Mouse (Mus musculus) limb, embryonic 14.5 days (tissue): ENCODE data around the gene Tsc22d2. TPM values are rescaled to one million over a fixed set of nuclear protein-coding genes. Genes with fewer than 3 reads are reported as not detected.
A peak's percentile ranks its signal among the peaks of the same experiment; 100 is the strongest.

Experiments used
- ATAC-seq: fragments of 200-750 bp; cut with Nextera tagmentation; 2 replicates; pipeline ENCODE4 v1.8.0; 2017; ENCODE audit warnings: low read depth, moderate number of reproducible peaks, moderate TSS enrichment; ENCODE audit not compliant: low FRiP score
- DNase-seq: peaks from one replicate; pipeline ENCODE4 v3.0.0-alpha.2; 2015; ENCODE audit warnings: low spot score
- H3K27ac ChIP-seq: fragments of 300-500 bp; sonication (generic); replicated peaks from 2 replicates; pipeline ENCODE4 v1.5.1; 2014; ENCODE audit warnings: low read depth, mild to moderate bottlenecking, low read length, moderate library complexity, mixed read lengths
- H3K27me3 ChIP-seq: fragments of 300-500 bp; sonication (generic); 2 replicates; pipeline ENCODE4 v1.6.1; 2014; ENCODE audit warnings: low read length, mixed read lengths; ENCODE audit not compliant: control insufficient read depth, insufficient read depth
- H3K36me3 ChIP-seq: fragments of 300-500 bp; sonication (generic); 2 replicates; pipeline ENCODE4 v1.6.1; 2014; ENCODE audit warnings: mild to moderate bottlenecking, low read length, moderate library complexity, mixed read lengths; ENCODE audit not compliant: control insufficient read depth, insufficient read depth
- H3K4me1 ChIP-seq: fragments of 300-500 bp; sonication (generic); 2 replicates; pipeline ENCODE4 v1.6.1; 2014; ENCODE audit warnings: antibody characterized with exemption, low read length, mixed read lengths; ENCODE audit not compliant: control insufficient read depth, insufficient read depth
- H3K4me2 ChIP-seq: fragments of 300-500 bp; sonication (generic); replicated peaks from 2 replicates; pipeline ENCODE4 v1.6.1; 2014; ENCODE audit warnings: low read depth, mild to moderate bottlenecking, low read length, moderate library complexity; ENCODE audit not compliant: severe bottlenecking
- H3K4me3 ChIP-seq: fragments of 300-500 bp; sonication (generic); replicated peaks from 2 replicates; pipeline ENCODE4 v1.5.1; 2014; ENCODE audit warnings: low read length
- H3K9ac ChIP-seq: fragments of 300-500 bp; sonication (generic); 2 replicates; pipeline ENCODE4 v1.6.1; 2014; ENCODE audit warnings: mild to moderate bottlenecking, low read depth, low read length, moderate library complexity; ENCODE audit not compliant: severe bottlenecking
- H3K9me3 ChIP-seq: fragments of 300-500 bp; sonication (generic); 2 replicates; pipeline ENCODE4 v1.6.1; 2016; ENCODE audit warnings: low read length; ENCODE audit not compliant: control insufficient read depth
- POLR2A ChIP-seq: fragments of 200-500 bp; IDR thresholded peaks from 2 replicates; pipeline ENCODE4 v1.8.0; 2012; ENCODE audit warnings: inconsistent platforms, mild to moderate bottlenecking, moderate library complexity, borderline replicate concordance; ENCODE audit not compliant: insufficient read depth, insufficient read length; ENCODE audit errors: extremely low read depth
- WGBS: fragments of 180-500 bp; shearing (Covaris S2); extraction: QIAGEN DNeasy Blood & Tissue Kit; methylation state at CpG from one replicate; pipeline ENCODE4 v1.1.7; 2014; 5-methylcytosine and 5-hydroxymethylcytosine counted together
- polyA plus RNA-seq, 2 experiments: library from polyadenylated mRNA; depleted of rRNA in 1 of 2; stranded (reverse) in 1 of 2; unstranded in 1 of 2; fragments of >200 nt; fragmentation: Nextera tagmentation in 1 of 2; extraction: Ambion mirVana in 1 of 2; gene quantifications; 2 replicates each; pipeline versions ENCODE4 v1.2.1 to v1.2.3; 2012 to 2014

Tsc22d2 gene
- polyA plus RNA-seq, 2 experiments: 17.1 to 19.6 TPM

GRCm38 (mm10) chr3:58415884-58416725 is 1.6 kb downstream of the Tsc22d2 start:
- TF ChIP-seq POLR2A: no peak
- Histone ChIP-seq H3K27me3 (no peaks in the 10 kb centered on the region), H3K9ac (peak overlapping the region; percentile 97), H3K27ac (peak overlapping the region; percentile 100), H3K4me3 (peak overlapping the region; percentile 97), H3K4me1 (peaks cover 11% of the 10 kb centered on the region), H3K9me3 (no peaks in the 10 kb centered on the region), H3K36me3 (peaks cover 4% of the 10 kb centered on the region; the same call in 1 of the 2 replicates), H3K4me2 (peak overlapping the region; percentile 88)
- DNase-seq: peak; percentile 74
- 1% methylated on average over 67 of the region's 85 CpGs for WGBS
- ATAC-seq: peak; percentile 35

- 4% methylated on average over 38 of the region's 39 CpGs for WGBS
- H3K27me3 ChIP-seq: no peaks in the 10 kb centered on the region
Observed at GRCm38 (mm10) chr3:58416726-58417437, 2.4 kb downstream of the Tsc22d2 start.

GRCm38 (mm10) chr3:58418724-58419705 is 4.5 kb downstream of the Tsc22d2 start:
- Histone ChIP-seq H3K36me3 (peaks cover 4% of the 10 kb centered on the region; the same call in 1 of the 2 replicates), H3K9ac (peak overlapping the region; percentile 32; the same call in 1 of the 2 replicates), H3K4me1 (peaks cover 11% of the 10 kb centered on the region), H3K4me3 (peak overlapping the region; percentile 97), H3K9me3 (no peaks in the 10 kb centered on the region), H3K27me3 (no peaks in the 10 kb centered on the region), H3K27ac (no peak overlapping the region), H3K4me2 (peak overlapping the region; percentile 88)
- no peak for DNase-seq
- ATAC-seq: no peak
- no peak for TF ChIP-seq POLR2A
- 24% methylated on average over 5 of the region's 5 CpGs for WGBS

More at GRCm38 (mm10) chr3:58416726-58417437, 2.4 kb downstream of the Tsc22d2 start:
- H3K4me1 ChIP-seq: peaks cover 11% of the 10 kb centered on the region
- H3K4me3 ChIP-seq: peak overlapping the region; percentile 97
- ATAC-seq: peak; percentile 14; the same call in 1 of the 2 replicates
- H3K36me3 ChIP-seq: peaks cover 4% of the 10 kb centered on the region; the same call in 1 of the 2 replicates
- DNase-seq: peak; percentile 11
- peak overlapping the region; percentile 97 for H3K9ac ChIP-seq
- no peak for TF ChIP-seq POLR2A
- no peaks in the 10 kb centered on the region for H3K9me3 ChIP-seq
- peak overlapping the region; percentile 100 for H3K27ac ChIP-seq
- H3K4me2 ChIP-seq: peak overlapping the region; percentile 88

- 88% methylated on average over 1 of the region's 1 CpGs for WGBS
- ATAC-seq: no peak
- Histone ChIP-seq H3K9me3 (no peaks in the 10 kb centered on the region), H3K27me3 (no peaks in the 10 kb centered on the region), H3K9ac (no peak overlapping the region), H3K27ac (no peak overlapping the region), H3K4me3 (no peak overlapping the region), H3K36me3 (no peaks in the 10 kb centered on the region; the same call in 1 of the 2 replicates), H3K4me2 (no peak overlapping the region), H3K4me1 (no peaks in the 10 kb centered on the region)
- TF ChIP-seq POLR2A: no peak
- DNase-seq: no peak
Observed at GRCm38 (mm10) chr3:58428861-58429260, 14.3 kb downstream of the Tsc22d2 start.

GRCm38 (mm10) chr3:58434414-58434813 is 19.9 kb downstream of the Tsc22d2 start:
- no peak overlapping the region for H3K9ac ChIP-seq
- no peak overlapping the region for H3K27ac ChIP-seq
- H3K4me2 ChIP-seq: no peak overlapping the region
- no peak for DNase-seq
- H3K36me3 ChIP-seq: peaks cover 6% of the 10 kb centered on the region; the same call in 1 of the 2 replicates
- no peaks in the 10 kb centered on the region for H3K9me3 ChIP-seq
- TF ChIP-seq POLR2A: no peak
- no peak overlapping the region for H3K4me3 ChIP-seq
- H3K27me3 ChIP-seq: no peaks in the 10 kb centered on the region
- ATAC-seq: no peak
- H3K4me1 ChIP-seq: no peaks in the 10 kb centered on the region
- 94% methylated on average over 2 of the region's 2 CpGs for WGBS
